Mouse (Mus musculus) lung, adult 2 months (tissue): ENCODE measurements around the gene Ropn1. TPM values are rescaled to one million over a fixed set of nuclear protein-coding genes. Genes with fewer than 3 reads are reported as not detected.
"Not testable (repeated sequence)": the region's sequence is repeated elsewhere in the genome, so short reads cannot be mapped to it uniquely, and the experiment has no call there.

Source experiments
- DNase-seq: peaks from one replicate; pipeline ENCODE4 v3.0.0; 2022
- H3K4me1 ChIP-seq: fragments of 200-500 bp; 2 replicates; pipeline ENCODE4 v1.6.1; 2011; ENCODE audit warnings: low read length; ENCODE audit not compliant: control insufficient read depth, insufficient read depth
- H3K4me3 ChIP-seq: fragments of 200-500 bp; replicated peaks from 2 replicates; pipeline ENCODE3; 2011; ENCODE audit warnings: low read depth, mild to moderate bottlenecking, control low read depth, low read length; ENCODE audit errors: extremely low read depth
- CTCF ChIP-seq: fragments of 200-500 bp; IDR thresholded peaks from 2 replicates; pipeline ENCODE4 v1.5.1; 2011; ENCODE audit warnings: mild to moderate bottlenecking, low read length, control low read depth; ENCODE audit not compliant: insufficient read depth
- POLR2A ChIP-seq: fragments of 200-500 bp; IDR thresholded peaks from 2 replicates; pipeline ENCODE4 v1.6.1; 2011; ENCODE audit warnings: low read depth, mild to moderate bottlenecking, control low read depth, low read length, borderline replicate concordance; ENCODE audit errors: extremely low read depth
- WGBS: fragments of 180-500 bp; shearing (Covaris S2); methylation state at CpG from one replicate; pipeline ENCODE4 v1.1.7; 2018; 5-methylcytosine and 5-hydroxymethylcytosine counted together
- polyA plus RNA-seq: library from polyadenylated mRNA; depleted of rRNA; stranded (reverse); fragments of >200 nt; gene quantifications from 2 replicates; pipeline ENCODE4 v1.2.3, GENCODE M21; 2012

Gene Ropn1
- polyA plus RNA-seq, 1 experiment = not detected

GRCm38 (mm10) chr16:34643511-34644259 is 6.0 kb upstream of the Ropn1 start:
- H3K4me1 ChIP-seq = peaks cover 2% of the 10 kb centered on the region
- no peak for DNase-seq
- no peak for TF ChIP-seq POLR2A
- TF ChIP-seq CTCF = no peak
- 18% methylated on average over 8 of the region's 8 CpGs for WGBS
- H3K4me3 ChIP-seq = no peak overlapping the region

GRCm38 (mm10) chr16:34653023-34653422 is 3.3 kb downstream of the Ropn1 start:
- 87% methylated on average over 5 of the region's 5 CpGs for WGBS
- no peak overlapping the region for H3K4me3 ChIP-seq
- DNase-seq = no peak
- no peaks in the 10 kb centered on the region; the same call in 1 of the 2 replicates for H3K4me1 ChIP-seq
- no peak for TF ChIP-seq POLR2A
- no peak for TF ChIP-seq CTCF

- H3K4me1 ChIP-seq, H3K4me3 ChIP-seq: not testable (repeated sequence)
- WGBS = 5% methylated on average over 16 of the region's 16 CpGs
- DNase-seq = peak; percentile 13
Measured at GRCm38 (mm10) chr16:34657566-34657965, 7.8 kb downstream of the Ropn1 start.

- no peak overlapping the region for H3K4me3 ChIP-seq
Measured at GRCm38 (mm10) chr16:34657983-34658382, 8.3 kb downstream of the Ropn1 start.

GRCm38 (mm10) chr16:34658388-34658787 is 8.7 kb downstream of the Ropn1 start:
- Histone ChIP-seq H3K4me3 (no peak overlapping the region), H3K4me1 (no peaks in the 10 kb centered on the region; the same call in 1 of the 2 replicates)
- no peak for DNase-seq
- TF ChIP-seq POLR2A (no peak), CTCF (no peak)
- WGBS = 50% methylated on average over 11 of the region's 11 CpGs

More at GRCm38 (mm10) chr16:34657983-34658382, 8.3 kb downstream of the Ropn1 start:
- TF ChIP-seq POLR2A (no peak), CTCF (no peak)
- WGBS = 23% methylated on average over 5 of the region's 5 CpGs
- no peak for DNase-seq
- no peaks in the 10 kb centered on the region; the same call in 1 of the 2 replicates for H3K4me1 ChIP-seq

- TF ChIP-seq CTCF (no peak), POLR2A (no peak)
- 86% methylated on average over 3 of the region's 3 CpGs for WGBS
- H3K4me1 ChIP-seq = 0 out of 2 replicates have a peak, but pooled peaks cover 3% of the 10 kb centered on the region
- H3K4me3 ChIP-seq = no peak overlapping the region
- no peak for DNase-seq
Measured at GRCm38 (mm10) chr16:34664553-34664952, 14.8 kb downstream of the Ropn1 start.

GRCm38 (mm10) chr16:34667031-34667726 is 17.5 kb downstream of the Ropn1 start:
- 6% methylated on average over 20 of the region's 20 CpGs for WGBS
- 0 out of 2 replicates have a peak, but pooled peaks cover 3% of the 10 kb centered on the region for H3K4me1 ChIP-seq
- peak; percentile 96 for TF ChIP-seq CTCF
- TF ChIP-seq POLR2A = no peak

GRCm38 (mm10) chr16:34668341-34668740 is 18.6 kb downstream of the Ropn1 start:
- DNase-seq = no peak
- TF ChIP-seq CTCF = no peak
- no peak for TF ChIP-seq POLR2A
- 78% methylated on average over 9 of the region's 9 CpGs for WGBS
- H3K4me1 ChIP-seq = 0 out of 2 replicates have a peak, but pooled peaks cover 3% of the 10 kb centered on the region
- H3K4me3 ChIP-seq = no peak overlapping the region

More at GRCm38 (mm10) chr16:34667031-34667726, 17.5 kb downstream of the Ropn1 start:
- H3K4me3 ChIP-seq = no peak overlapping the region
- DNase-seq = peak; percentile 59

- DNase-seq = no peak
- no peak overlapping the region for H3K4me3 ChIP-seq
Measured at GRCm38 (mm10) chr16:34671966-34672365, 22.2 kb downstream of the Ropn1 start.

More at GRCm38 (mm10) chr16:34671966-34672365, 22.2 kb downstream of the Ropn1 start:
- 0 out of 2 replicates have a peak, but pooled peaks cover 3% of the 10 kb centered on the region for H3K4me1 ChIP-seq
- TF ChIP-seq POLR2A (no peak), CTCF (no peak)
- 64% methylated on average over 7 of the region's 7 CpGs for WGBS
